Mouse (Mus musculus) heart, postnatal 0 days (tissue): ENCODE measurements around the gene Mcts1. TPM values are rescaled to one million over a fixed set of nuclear protein-coding genes. Genes with fewer than 3 reads are reported as not detected.

ENCODE experiments used
- ATAC-seq: fragments of 200-750 bp; cut with Nextera tagmentation; 2 replicates; pipeline ENCODE4 v1.8.0; 2017; ENCODE audit warnings: low read depth, moderate number of reproducible peaks, moderate library complexity; ENCODE audit not compliant: insufficient read depth
- DNase-seq: peaks from one replicate; pipeline ENCODE4 v3.0.0-alpha.2; 2016; ENCODE audit warnings: low spot score
- H3K27ac ChIP-seq: fragments of 300-500 bp; sonication (generic); 2 replicates; pipeline ENCODE4 v1.5.1; 2014; ENCODE audit warnings: low read depth, mild to moderate bottlenecking
- H3K27me3 ChIP-seq: fragments of 300-500 bp; sonication (generic); 2 replicates; pipeline ENCODE4 v1.6.1; 2014; ENCODE audit warnings: low read length, mixed read lengths; ENCODE audit not compliant: control insufficient read depth, insufficient read depth
- H3K36me3 ChIP-seq: fragments of 300-500 bp; sonication (generic); replicated peaks from 2 replicates; pipeline ENCODE4 v1.6.1; 2014; ENCODE audit warnings: low read length, mixed read lengths; ENCODE audit not compliant: control insufficient read depth, insufficient read depth
- H3K4me1 ChIP-seq: fragments of 300-500 bp; sonication (generic); 2 replicates; pipeline ENCODE4 v1.6.1; 2014; ENCODE audit warnings: antibody characterized with exemption; ENCODE audit not compliant: control insufficient read depth, insufficient read depth
- H3K4me2 ChIP-seq: fragments of 300-500 bp; sonication (generic); 2 replicates; pipeline ENCODE4 v1.6.1; 2014; ENCODE audit warnings: low read depth, mild to moderate bottlenecking, low read length, moderate library complexity
- H3K4me3 ChIP-seq: fragments of 300-500 bp; sonication (generic); 2 replicates; pipeline ENCODE4 v1.5.1; 2014; ENCODE audit warnings: low read depth, low read length
- H3K9ac ChIP-seq: fragments of 300-500 bp; sonication (generic); replicated peaks from 2 replicates; pipeline ENCODE4 v1.6.1; 2014; ENCODE audit warnings: low read depth, low read length, mixed read lengths
- H3K9me3 ChIP-seq: fragments of 300-500 bp; sonication (generic); replicated peaks from 2 replicates; pipeline ENCODE4 v1.6.1; 2016; ENCODE audit warnings: low read length; ENCODE audit not compliant: control insufficient read depth
- CTCF ChIP-seq: IDR thresholded peaks from 2 replicates; pipeline ENCODE4 v1.5.1; 2016; ENCODE audit warnings: antibody characterized with exemption, control low read depth, low read depth
- EP300 ChIP-seq: IDR thresholded peaks from 2 replicates; pipeline ENCODE4 v1.6.1; 2016; ENCODE audit warnings: antibody characterized with exemption, low read depth
- WGBS: fragments of 180-500 bp; shearing (Covaris S2); extraction: QIAGEN DNeasy Blood & Tissue Kit; methylation state at CpG from one replicate; pipeline ENCODE4 v1.1.7; 2014; 5-methylcytosine and 5-hydroxymethylcytosine counted together
- polyA plus RNA-seq: library from polyadenylated mRNA; unstranded; fragments of >200 nt; fragmentation: Nextera tagmentation; extraction: Ambion mirVana; gene quantifications from 2 replicates; pipeline ENCODE4 v1.2.1, GENCODE M21; 2015
- total RNA-seq: library from RNA; depleted of rRNA; stranded (reverse); fragments of >200 nt; gene quantifications from 2 replicates; pipeline ENCODE4 v1.2.3, GENCODE M21; 2014; ENCODE audit warnings: low replicate concordance

The Mcts1 gene
- total and polyA plus RNA-seq, 2 experiments from 2014 or later, result 44.0 to 64.9 TPM

DNA sequence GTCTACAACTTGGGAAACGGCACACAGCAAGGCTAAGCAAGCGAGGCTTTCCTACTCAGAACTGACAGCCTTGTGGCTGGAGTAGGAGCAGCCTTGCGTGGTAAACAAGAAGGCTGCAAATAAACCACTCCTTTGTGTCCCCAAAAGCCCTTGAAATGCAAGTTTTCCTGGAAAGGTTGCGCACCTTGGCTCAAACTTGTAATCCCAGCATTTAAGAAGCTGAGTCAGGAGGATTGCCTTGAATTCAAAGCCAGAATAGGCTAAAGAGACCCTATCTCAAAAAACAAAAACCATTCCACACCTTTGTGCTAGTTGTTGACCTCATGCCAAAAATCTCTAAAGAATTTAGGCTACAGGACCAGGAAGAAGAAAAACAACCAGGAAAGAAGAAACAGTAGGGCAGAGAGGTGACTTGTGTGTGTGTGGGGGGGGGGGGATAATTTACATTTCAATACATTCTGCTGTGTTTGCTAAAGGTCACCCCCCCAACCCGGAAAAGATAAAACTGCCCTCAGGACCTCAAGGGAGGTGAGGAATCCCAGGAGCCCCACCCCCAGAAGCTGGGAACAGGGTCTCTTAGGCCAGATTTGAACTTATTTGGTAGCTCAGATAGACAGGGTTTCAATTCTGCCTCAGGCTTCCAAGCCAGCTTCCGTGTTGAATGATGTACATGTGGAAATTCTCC, 33.7 kb upstream of the Mcts1 start:
- DNase-seq (no peak), ATAC-seq (no peak)
- Histone ChIP-seq H3K27me3 (no peaks in the 10 kb centered on the region), H3K9ac (no peak overlapping the region), H3K4me3 (no peak overlapping the region), H3K4me2 (no peak overlapping the region), H3K9me3 (no peaks in the 10 kb centered on the region), H3K36me3 (no peaks in the 10 kb centered on the region), H3K4me1 (no peaks in the 10 kb centered on the region), H3K27ac (no peak overlapping the region)
- TF ChIP-seq EP300, result no peak
- no peak for TF ChIP-seq CTCF
- 63% methylated on average over 6 of the region's 6 CpGs for WGBS

DNA sequence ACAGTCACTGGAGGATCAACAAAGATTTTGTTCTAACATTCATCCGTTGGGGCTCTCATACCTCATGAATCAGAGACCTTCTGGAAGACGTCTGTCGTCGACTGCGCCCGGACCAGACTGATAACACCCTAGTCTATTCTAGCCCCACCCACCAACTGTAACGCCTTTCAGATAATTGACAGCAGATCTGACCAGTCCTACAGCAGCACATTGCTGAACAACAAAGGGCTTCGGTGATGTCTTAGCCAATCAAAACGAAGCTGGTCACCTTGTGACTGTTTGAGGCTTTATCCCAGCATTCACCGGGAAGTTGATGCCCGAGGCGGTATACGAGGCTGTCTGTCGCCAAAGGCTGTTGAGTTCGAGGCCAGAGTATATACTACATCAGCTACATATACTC, 24.3 kb upstream of the Mcts1 start, which contains the start of gene Cul4b:
Gene Cul4b, minus strand, starts transcription at position 119 of the 400 bp plus-strand sequence.
- DNase-seq (no peak), ATAC-seq (peak; percentile 64)
- Histone ChIP-seq H3K36me3 (no peaks in the 10 kb centered on the region), H3K4me1 (no peaks in the 10 kb centered on the region), H3K27ac (no peak within 1 kb of the TSS), H3K4me3 (no peak within 1 kb of the TSS), H3K9me3 (no peaks in the 10 kb centered on the region), H3K4me2 (no peak within 1 kb of the TSS), H3K9ac (no peak within 1 kb of the TSS), H3K27me3 (no peaks in the 10 kb centered on the region)
- 60% methylated on average over 15 of the region's 15 CpGs for WGBS
- TF ChIP-seq EP300, result no peak
- TF ChIP-seq CTCF, result no peak

DNA sequence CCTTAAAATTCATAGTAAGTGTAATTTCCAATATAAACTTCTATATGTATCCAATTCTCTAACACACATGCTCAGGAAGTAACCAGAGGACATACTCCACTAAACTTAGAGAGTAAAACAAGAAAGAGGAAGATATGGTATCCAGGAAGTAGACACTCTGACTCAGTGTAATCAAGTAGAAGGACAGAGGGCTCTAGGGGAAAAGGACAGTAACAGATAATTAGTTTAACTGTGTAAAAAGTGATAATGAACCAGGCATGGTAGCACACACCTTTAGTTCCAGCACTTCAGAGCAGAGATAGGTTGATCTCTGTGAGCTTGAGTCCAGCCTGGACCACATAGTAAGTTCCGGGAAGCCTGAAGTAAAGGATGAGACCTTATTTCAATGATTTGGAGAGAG, 19.2 kb upstream of the Mcts1 start:
- H3K4me3 ChIP-seq, result no peak overlapping the region
- no peak overlapping the region for H3K27ac ChIP-seq
- no peak for DNase-seq
- no peaks in the 10 kb centered on the region for H3K36me3 ChIP-seq
- no peak for TF ChIP-seq CTCF
- TF ChIP-seq EP300, result no peak
- H3K9me3 ChIP-seq, result no peaks in the 10 kb centered on the region
- H3K4me2 ChIP-seq, result no peak overlapping the region
- H3K4me1 ChIP-seq, result no peaks in the 10 kb centered on the region
- no peak overlapping the region for H3K9ac ChIP-seq
- no peaks in the 10 kb centered on the region for H3K27me3 ChIP-seq
- 94% methylated on average over 1 of the region's 1 CpGs for WGBS
- ATAC-seq, result no peak

DNA sequence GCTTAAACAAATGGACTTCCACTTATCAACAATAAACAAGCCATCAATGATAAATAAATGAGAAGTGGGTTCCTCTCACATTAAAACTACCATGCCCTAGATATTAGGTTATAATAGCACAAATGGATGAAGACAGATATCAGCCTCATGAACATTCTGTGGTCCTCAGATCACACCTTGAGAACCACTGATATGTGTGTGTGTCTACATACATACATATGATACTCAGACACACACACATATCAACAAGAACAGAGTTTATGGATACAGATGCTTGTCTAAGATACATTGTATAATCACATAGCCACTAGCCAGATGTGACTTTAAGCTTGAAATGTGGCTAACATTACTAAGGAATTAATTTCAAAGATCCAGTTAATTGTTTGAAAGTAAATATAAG, 17.1 kb upstream of the Mcts1 start:
- no peaks in the 10 kb centered on the region for H3K4me1 ChIP-seq
- no peak for ATAC-seq
- no peak overlapping the region for H3K4me3 ChIP-seq
- H3K27ac ChIP-seq, result no peak overlapping the region
- no peak overlapping the region for H3K9ac ChIP-seq
- H3K36me3 ChIP-seq, result no peaks in the 10 kb centered on the region
- no peak overlapping the region for H3K4me2 ChIP-seq
- DNase-seq, result no peak
- TF ChIP-seq CTCF (no peak), EP300 (no peak)
- H3K27me3 ChIP-seq, result no peaks in the 10 kb centered on the region
- no peaks in the 10 kb centered on the region for H3K9me3 ChIP-seq

DNA sequence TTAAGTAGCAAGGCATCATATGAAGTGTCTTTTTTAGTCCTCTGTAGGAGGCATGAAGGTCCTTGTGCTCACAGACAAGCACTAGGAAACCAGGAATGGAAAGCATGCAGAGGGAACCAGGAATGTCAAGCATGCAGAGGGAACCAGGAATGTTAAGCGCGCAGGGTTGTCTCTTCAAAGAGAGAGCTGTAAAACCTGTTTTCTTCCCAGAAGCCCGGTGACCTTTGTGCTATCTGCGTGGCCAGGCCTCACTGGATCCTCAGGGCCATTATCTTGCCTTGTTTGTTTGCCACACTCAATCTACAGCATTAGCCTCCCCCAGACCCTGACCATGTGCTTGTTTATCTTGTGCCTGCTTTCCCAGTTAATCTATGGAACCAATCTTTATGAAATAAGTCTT, 10.6 kb upstream of the Mcts1 start:
- ATAC-seq (peak; percentile 30; the same call in 1 of the 2 replicates), DNase-seq (peak; percentile 13)
- H3K4me1 ChIP-seq, result no peaks in the 10 kb centered on the region
- no peak overlapping the region for H3K9ac ChIP-seq
- TF ChIP-seq CTCF, result no peak
- TF ChIP-seq EP300, result no peak
- H3K4me3 ChIP-seq, result no peak overlapping the region
- peak overlapping the region; percentile 46; the same call in 1 of the 2 replicates for H3K27ac ChIP-seq
- 27% methylated on average over 4 of the region's 4 CpGs for WGBS
- H3K36me3 ChIP-seq, result no peaks in the 10 kb centered on the region
- no peak overlapping the region for H3K4me2 ChIP-seq
- H3K9me3 ChIP-seq, result no peaks in the 10 kb centered on the region
- H3K27me3 ChIP-seq, result no peaks in the 10 kb centered on the region

DNA sequence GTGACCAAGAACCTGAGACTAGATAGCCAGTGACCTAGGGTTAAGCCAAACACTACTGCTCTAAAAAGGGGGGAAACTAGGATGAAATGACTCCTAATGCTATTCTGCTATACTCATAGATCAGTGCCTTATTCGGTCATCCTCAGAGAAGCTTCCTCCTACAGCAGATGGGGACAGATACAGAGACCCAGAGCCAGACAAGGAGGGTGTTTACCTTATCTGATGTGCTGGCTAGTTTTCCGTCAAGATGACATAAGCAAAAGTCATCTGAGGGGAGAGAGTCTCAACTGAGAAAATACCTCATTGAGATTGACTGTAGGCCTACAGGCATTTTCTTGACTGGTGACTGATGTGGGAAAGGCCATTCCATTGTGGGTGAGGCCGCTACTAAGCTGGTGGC, 8.6 kb upstream of the Mcts1 start:
- ATAC-seq (no peak), DNase-seq (no peak)
- H3K9ac ChIP-seq, result no peak overlapping the region
- no peak overlapping the region for H3K4me3 ChIP-seq
- WGBS, result 70% methylated on average over 3 of the region's 3 CpGs
- H3K36me3 ChIP-seq, result no peaks in the 10 kb centered on the region
- no peaks in the 10 kb centered on the region for H3K27me3 ChIP-seq
- H3K27ac ChIP-seq, result no peak overlapping the region
- H3K9me3 ChIP-seq, result no peaks in the 10 kb centered on the region
- no peak overlapping the region for H3K4me2 ChIP-seq
- H3K4me1 ChIP-seq, result no peaks in the 10 kb centered on the region
- TF ChIP-seq EP300, result no peak
- TF ChIP-seq CTCF, result no peak
